Mouse (Mus musculus) hindbrain, embryonic 14.5 days (tissue): ENCODE data around the gene Abhd15. TPM values are rescaled to one million over a fixed set of nuclear protein-coding genes. Genes with fewer than 3 reads are reported as not detected.

Experiments used
- ATAC-seq: fragments of 200-750 bp; cut with Nextera tagmentation; 2 replicates; pipeline ENCODE4 v1.8.0; 2017; ENCODE audit warnings: moderate number of reproducible peaks, mild to moderate bottlenecking, moderate TSS enrichment, moderate library complexity; ENCODE audit not compliant: low FRiP score
- DNase-seq: peaks from one replicate; pipeline ENCODE4 v3.0.0-alpha.2; 2015; ENCODE audit warnings: low spot score
- H3K27ac ChIP-seq: fragments of 300-500 bp; sonication (generic); 2 replicates; pipeline ENCODE4 v1.5.1; 2014; ENCODE audit warnings: mild to moderate bottlenecking, moderate library complexity
- H3K27me3 ChIP-seq: fragments of 300-500 bp; sonication (generic); 2 replicates; pipeline ENCODE4 v1.6.1; 2014; ENCODE audit warnings: mild to moderate bottlenecking, low read length, mixed read lengths; ENCODE audit not compliant: control insufficient read depth, insufficient read depth
- H3K36me3 ChIP-seq: fragments of 300-500 bp; sonication (generic); replicated peaks from 2 replicates; pipeline ENCODE4 v1.6.1; 2014; ENCODE audit not compliant: control insufficient read depth, insufficient read depth
- H3K4me1 ChIP-seq: fragments of 300-500 bp; sonication (generic); replicated peaks from 2 replicates; pipeline ENCODE4 v1.6.1; 2014; ENCODE audit warnings: antibody characterized with exemption, low read length, mixed read lengths; ENCODE audit not compliant: control insufficient read depth, insufficient read depth
- H3K4me2 ChIP-seq: fragments of 300-500 bp; sonication (generic); replicated peaks from 2 replicates; pipeline ENCODE4 v1.6.1; 2014; ENCODE audit warnings: mild to moderate bottlenecking, moderate library complexity
- H3K4me3 ChIP-seq: fragments of 300-500 bp; sonication (generic); replicated peaks from 2 replicates; pipeline ENCODE4 v1.5.1; 2014; ENCODE audit warnings: mild to moderate bottlenecking, low read length
- H3K9ac ChIP-seq: fragments of 300-500 bp; sonication (generic); 2 replicates; pipeline ENCODE4 v1.6.1; 2014
- H3K9me3 ChIP-seq: fragments of 300-500 bp; sonication (generic); 2 replicates; pipeline ENCODE4 v1.6.1; 2016; ENCODE audit warnings: low read length; ENCODE audit not compliant: control insufficient read depth
- whole genome bisulfite sequencing: fragments of 180-500 bp; shearing (Covaris S2); extraction: QIAGEN DNeasy Blood & Tissue Kit; methylation state at CpG from one replicate; pipeline ENCODE4 v1.1.7; 2014; 5-methylcytosine and 5-hydroxymethylcytosine counted together
- polyA plus RNA-seq: library from polyadenylated mRNA; unstranded; fragments of >200 nt; fragmentation: Nextera tagmentation; extraction: Ambion mirVana; gene quantifications from 2 replicates; pipeline ENCODE4 v1.2.1, GENCODE M21; 2014

Abhd15 gene
- polyA plus RNA-seq, 1 experiment from 2014 or later, result 2.7 TPM

DNA sequence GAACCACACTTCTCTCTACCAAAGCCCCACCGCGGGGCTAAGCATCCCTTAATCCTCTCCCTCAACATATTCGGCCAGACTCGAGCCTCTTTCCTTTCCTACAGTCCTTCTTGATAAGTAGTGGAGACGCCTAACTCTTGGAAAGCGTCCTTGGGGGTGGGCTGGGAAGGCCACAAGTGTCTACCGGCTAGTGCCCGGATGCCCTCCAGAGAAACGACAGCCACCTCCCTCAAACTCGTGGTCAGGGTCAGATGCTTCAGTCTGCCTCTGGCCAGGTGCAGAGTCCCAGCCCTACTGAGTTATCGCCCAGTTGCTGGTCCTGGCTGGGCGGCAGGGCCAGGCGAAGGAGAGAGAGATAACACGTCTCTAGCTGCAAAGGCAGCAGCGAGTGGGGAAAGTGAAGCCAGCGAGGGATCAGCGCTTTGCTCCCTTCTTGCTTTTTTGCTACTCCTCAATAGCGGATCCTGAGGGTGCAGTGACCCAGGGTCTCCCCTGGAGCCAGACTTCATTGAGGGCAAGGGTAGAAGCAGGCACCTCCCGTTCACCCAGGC, 565 bp upstream of the Abhd15 start:
- Histone ChIP-seq H3K27ac (no peak overlapping the region), H3K4me2 (peak overlapping the region; percentile 97), H3K9ac (no peak overlapping the region), H3K27me3 (peaks cover 24% of the 10 kb centered on the region), H3K9me3 (no peaks in the 10 kb centered on the region), H3K4me1 (peaks cover 27% of the 10 kb centered on the region), H3K36me3 (no peaks in the 10 kb centered on the region), H3K4me3 (peak overlapping the region; percentile 45)
- DNase-seq (no peak), ATAC-seq (no peak)
- 6% methylated on average over 19 of the region's 19 CpGs for WGBS

GRCm38 (mm10) chr11:77515637-77516552, 974 bp downstream of the Abhd15 start, which contains the start of gene Trp53i13:
TSS of gene Trp53i13 (minus strand) at chr11:77515980.
- Histone ChIP-seq H3K4me1 (peaks cover 30% of the 10 kb centered on the region), H3K9me3 (no peaks in the 10 kb centered on the region), H3K4me2 (peak within 1 kb of the TSS; percentile 97), H3K27ac (no peak within 1 kb of the TSS), H3K27me3 (peaks cover 24% of the 10 kb centered on the region), H3K36me3 (no peaks in the 10 kb centered on the region), H3K4me3 (peak within 1 kb of the TSS; percentile 45), H3K9ac (peak within 1 kb of the TSS; percentile 57)
- DNase-seq (no peak), ATAC-seq (no peak)
- WGBS, result 8% methylated on average over 39 of the region's 39 CpGs

DNA sequence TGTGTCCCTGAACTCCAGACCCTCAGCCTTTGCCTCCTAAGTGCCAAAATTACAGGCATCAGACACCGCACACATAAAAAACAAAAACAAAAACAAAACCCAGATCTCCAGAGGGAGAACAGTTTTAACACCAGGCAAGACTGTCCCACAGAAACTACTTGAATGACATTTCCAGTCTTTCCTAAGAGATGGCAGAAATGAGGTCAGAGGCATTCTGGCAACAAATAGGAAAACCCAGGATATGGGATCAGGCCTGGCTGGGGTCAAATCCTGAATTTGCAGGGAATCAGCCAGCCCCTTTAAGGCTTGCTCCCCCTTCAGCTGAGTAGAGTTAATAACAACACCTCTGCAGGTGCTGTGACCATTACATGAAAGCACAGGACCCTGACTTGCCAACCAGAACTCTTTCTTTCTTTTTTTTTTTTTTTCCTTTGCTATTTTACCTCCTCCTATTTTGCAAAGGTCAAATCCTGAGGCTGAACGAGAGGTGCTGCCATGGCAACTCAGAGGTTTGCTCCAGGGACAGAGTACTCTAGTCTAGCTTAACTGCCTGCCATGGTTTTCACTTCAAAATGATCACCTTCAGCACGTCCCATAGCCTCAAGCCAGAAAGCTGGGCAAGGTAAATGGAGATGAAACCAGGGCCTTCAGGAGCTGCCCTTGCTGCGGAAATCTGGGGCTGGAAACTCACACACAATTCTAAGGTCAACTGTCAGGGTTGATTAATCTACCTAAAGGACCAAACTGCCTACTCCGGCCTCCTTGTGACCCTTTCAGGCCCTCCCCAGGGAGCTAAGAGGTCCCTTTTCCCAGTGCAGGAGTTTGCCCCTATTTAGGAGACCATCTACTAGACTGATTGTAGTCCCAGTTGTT, 1.9 kb downstream of the Abhd15 start:
- Histone ChIP-seq H3K27ac (no peak overlapping the region), H3K4me3 (no peak overlapping the region), H3K9ac (no peak overlapping the region), H3K9me3 (no peaks in the 10 kb centered on the region), H3K27me3 (peaks cover 24% of the 10 kb centered on the region), H3K36me3 (no peaks in the 10 kb centered on the region), H3K4me2 (no peak overlapping the region), H3K4me1 (peaks cover 30% of the 10 kb centered on the region)
- DNase-seq, result no peak
- ATAC-seq, result no peak
- 45% methylated on average over 5 of the region's 5 CpGs for WGBS

DNA sequence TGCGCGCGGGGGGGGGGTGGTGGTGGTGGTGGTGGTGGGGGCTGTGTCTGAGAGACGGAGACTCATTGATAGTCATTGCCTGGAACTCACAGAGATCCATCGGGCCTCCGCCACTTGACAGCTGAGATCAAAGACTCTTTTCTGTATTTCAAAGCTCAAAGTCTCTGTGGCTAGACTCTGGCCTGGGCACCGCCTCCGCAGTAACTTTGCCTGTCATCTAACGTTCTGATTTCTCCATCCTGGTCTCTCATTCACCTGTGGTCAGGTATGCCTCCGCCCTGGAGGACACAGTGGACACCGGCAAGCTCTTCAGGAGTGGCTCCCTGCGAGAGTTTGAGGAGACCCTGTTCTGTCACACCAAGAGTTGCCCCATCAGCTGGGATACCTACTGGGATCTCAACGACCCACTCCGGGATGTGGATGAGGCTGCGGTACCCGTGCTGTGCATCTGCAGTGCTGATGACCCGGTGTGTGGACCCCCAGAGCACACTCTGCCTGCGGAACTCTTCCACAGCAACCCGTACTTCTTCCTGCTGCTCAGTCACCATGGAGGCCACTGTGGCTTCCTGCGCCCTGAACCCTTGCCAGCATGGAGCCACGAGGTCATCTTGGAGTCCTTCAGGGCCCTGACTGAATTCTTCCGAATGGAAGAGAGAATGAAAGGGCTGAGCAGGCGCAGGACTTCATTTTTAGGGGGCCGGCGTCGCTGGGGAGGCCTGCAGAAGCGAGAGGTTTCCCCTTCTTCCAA, 3.3 kb downstream of the Abhd15 start:
- 77% methylated on average over 27 of the region's 27 CpGs for WGBS
- Histone ChIP-seq H3K4me3 (no peak overlapping the region), H3K27ac (no peak overlapping the region), H3K4me2 (no peak overlapping the region), H3K9me3 (no peaks in the 10 kb centered on the region), H3K4me1 (peaks cover 25% of the 10 kb centered on the region), H3K36me3 (no peaks in the 10 kb centered on the region), H3K9ac (no peak overlapping the region), H3K27me3 (peaks cover 24% of the 10 kb centered on the region)
- DNase-seq (no peak), ATAC-seq (no peak)

- Histone ChIP-seq H3K36me3 (no peaks in the 10 kb centered on the region), H3K4me1 (peaks cover 20% of the 10 kb centered on the region), H3K4me2 (no peak within 1 kb of the TSS), H3K4me3 (no peak within 1 kb of the TSS), H3K27me3 (peaks cover 20% of the 10 kb centered on the region), H3K9me3 (no peaks in the 10 kb centered on the region), H3K9ac (no peak within 1 kb of the TSS), H3K27ac (no peak within 1 kb of the TSS)
- ATAC-seq (no peak), DNase-seq (no peak)
- WGBS, result 67% methylated on average over 5 of the region's 5 CpGs
Measured at GRCm38 (mm10) chr11:77519043-77519442, 4.1 kb downstream of the Abhd15 start, which contains the start of gene Gm10392. TSS of gene Gm10392 (minus strand) at chr11:77519198.

- ATAC-seq (no peak), DNase-seq (no peak)
- no peak overlapping the region for H3K9ac ChIP-seq
- H3K4me2 ChIP-seq, result no peak overlapping the region
- H3K4me3 ChIP-seq, result no peak overlapping the region
- peaks cover 7% of the 10 kb centered on the region; the same call in 1 of the 2 replicates for H3K4me1 ChIP-seq
- no peaks in the 10 kb centered on the region for H3K36me3 ChIP-seq
- H3K27me3 ChIP-seq, result peaks cover 4% of the 10 kb centered on the region; the same call in 1 of the 2 replicates
- WGBS, result 43% methylated on average over 5 of the region's 5 CpGs
- H3K9me3 ChIP-seq, result no peaks in the 10 kb centered on the region
- H3K27ac ChIP-seq, result no peak overlapping the region
Measured at GRCm38 (mm10) chr11:77520601-77521529, 5.9 kb downstream of the Abhd15 start.

GRCm38 (mm10) chr11:77525804-77526486, 11.0 kb downstream of the Abhd15 start:
- H3K27ac ChIP-seq, result no peak overlapping the region
- WGBS, result 83% methylated on average over 3 of the region's 3 CpGs
- no peaks in the 10 kb centered on the region for H3K9me3 ChIP-seq
- ATAC-seq (no peak), DNase-seq (no peak)
- no peak overlapping the region for H3K9ac ChIP-seq
- no peaks in the 10 kb centered on the region for H3K4me1 ChIP-seq
- no peak overlapping the region for H3K4me3 ChIP-seq
- 0 out of 2 replicates have a peak, but pooled peaks cover 8% of the 10 kb centered on the region for H3K36me3 ChIP-seq
- H3K27me3 ChIP-seq, result no peaks in the 10 kb centered on the region
- no peak overlapping the region for H3K4me2 ChIP-seq
